Mouse (Mus musculus): Measurements from ENCODE around the gene Mtmr6.

DNA sequence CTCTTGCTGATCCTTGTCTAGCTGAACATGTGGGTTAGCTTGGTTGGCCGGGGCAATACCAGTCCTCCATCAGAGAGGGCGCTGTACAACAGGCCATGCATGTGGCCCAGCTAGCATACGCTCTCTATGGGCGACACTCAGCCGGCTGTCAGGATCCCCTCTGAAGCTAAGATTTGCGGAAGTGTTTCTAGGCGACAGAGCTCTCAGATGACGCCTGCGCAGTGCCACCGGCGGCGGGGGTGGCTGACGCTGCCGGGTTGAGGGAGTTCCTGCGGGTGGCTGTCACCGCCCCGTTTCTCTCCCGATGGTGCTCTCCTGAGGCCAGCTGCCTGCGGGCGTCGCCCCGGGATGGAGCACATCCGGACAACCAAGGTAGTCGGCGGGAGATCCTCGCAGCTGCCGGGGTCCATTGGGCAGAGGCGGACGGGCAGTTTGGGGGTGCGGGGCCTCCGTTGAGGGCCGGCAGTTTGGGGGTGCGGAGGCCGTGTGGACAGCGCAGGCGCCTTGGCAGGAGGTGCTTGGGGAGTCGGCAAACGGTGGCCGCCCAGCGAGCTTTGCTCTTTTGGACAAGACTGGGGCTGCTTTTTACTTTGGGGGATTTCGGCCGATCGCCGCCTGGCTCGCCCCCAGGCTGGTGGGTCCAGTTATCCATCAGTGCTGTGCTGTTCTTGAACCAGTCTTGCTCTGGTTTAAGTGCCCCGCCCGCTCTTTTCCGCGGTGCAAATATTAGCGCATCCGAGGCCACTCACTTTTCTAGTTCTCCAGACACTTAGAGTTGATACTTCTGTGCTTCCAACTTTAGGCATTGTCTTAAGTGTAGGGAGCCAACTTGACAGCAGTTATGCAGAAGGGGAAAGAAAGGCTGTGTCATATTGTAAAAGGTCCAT lies at the start of gene Mtmr6:
- TF ChIP-seq GATA1 (IDR thresholded peaks at IDR 0.05; ENCODE audit: low read length) (no peak), TAL1 (IDR thresholded peaks at IDR 0.05; ENCODE audit: low read length) (no peak)
